Mouse (Mus musculus) T-cell, adult 66 days (primary cell): ENCODE data around the gene Xpr1. TPM values are rescaled to one million over a fixed set of nuclear protein-coding genes. Genes with fewer than 3 reads are reported as not detected.

Experiments
- total RNA-seq, 2 experiments: library from RNA; stranded (reverse); gene quantifications; 3 replicates in 1 of 2; 4 replicates in 1 of 2; pipeline ENCODE4 v1.2.4; 2023

Gene Xpr1
- total RNA-seq = 10 to 100 TPM; 42.4 to 48.7 TPM

DNA sequence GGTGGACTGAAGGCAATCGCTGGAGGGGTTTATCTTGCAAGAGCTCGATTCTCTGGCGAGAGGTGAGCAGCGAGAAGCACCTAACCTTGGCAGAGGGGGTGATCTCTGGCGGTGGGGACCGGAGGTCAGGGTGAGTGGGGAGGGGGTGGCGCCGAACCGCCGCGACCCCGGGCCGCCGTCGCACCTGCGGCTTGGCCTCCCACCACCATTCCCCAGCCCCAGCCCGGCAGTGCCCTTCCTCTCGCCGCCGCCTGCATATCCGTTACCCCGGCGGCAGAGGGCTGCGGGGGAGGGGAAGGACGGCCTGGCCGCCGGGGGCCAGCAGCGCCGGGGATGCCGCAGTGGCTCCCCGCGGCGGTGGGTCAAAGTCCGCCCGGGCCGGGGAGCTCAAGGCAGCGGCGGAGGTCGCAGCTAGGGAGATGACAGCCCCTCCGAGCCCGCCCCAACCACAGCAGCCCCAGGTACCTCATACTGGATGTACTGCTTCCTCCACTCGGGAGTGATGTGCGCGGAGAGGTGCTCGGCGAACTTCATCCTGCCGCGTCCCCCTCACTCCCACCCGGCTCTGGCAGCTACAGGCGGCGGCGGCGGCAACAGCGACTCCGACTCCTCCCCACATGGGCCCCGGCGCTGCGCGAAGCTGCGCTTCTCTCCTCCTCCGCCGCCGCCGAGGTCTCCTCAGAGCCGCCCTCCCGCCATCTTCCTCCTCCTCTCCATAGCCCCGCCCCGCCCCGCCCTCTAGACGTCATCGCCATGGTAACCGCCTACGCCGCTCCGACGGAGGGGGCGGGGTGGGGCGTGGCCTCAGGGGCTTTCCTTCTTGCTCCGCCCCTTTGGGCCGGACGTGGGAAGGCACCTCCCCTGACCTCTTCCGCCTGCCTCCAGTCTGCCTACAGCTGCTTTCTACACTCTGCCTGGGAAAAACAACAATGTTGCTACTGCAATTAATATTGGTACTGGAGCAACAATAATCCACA, at the start of gene Xpr1:
Gene Xpr1 (minus strand): TSS at position 715 of the 977 bp plus-strand sequence.

DNA sequence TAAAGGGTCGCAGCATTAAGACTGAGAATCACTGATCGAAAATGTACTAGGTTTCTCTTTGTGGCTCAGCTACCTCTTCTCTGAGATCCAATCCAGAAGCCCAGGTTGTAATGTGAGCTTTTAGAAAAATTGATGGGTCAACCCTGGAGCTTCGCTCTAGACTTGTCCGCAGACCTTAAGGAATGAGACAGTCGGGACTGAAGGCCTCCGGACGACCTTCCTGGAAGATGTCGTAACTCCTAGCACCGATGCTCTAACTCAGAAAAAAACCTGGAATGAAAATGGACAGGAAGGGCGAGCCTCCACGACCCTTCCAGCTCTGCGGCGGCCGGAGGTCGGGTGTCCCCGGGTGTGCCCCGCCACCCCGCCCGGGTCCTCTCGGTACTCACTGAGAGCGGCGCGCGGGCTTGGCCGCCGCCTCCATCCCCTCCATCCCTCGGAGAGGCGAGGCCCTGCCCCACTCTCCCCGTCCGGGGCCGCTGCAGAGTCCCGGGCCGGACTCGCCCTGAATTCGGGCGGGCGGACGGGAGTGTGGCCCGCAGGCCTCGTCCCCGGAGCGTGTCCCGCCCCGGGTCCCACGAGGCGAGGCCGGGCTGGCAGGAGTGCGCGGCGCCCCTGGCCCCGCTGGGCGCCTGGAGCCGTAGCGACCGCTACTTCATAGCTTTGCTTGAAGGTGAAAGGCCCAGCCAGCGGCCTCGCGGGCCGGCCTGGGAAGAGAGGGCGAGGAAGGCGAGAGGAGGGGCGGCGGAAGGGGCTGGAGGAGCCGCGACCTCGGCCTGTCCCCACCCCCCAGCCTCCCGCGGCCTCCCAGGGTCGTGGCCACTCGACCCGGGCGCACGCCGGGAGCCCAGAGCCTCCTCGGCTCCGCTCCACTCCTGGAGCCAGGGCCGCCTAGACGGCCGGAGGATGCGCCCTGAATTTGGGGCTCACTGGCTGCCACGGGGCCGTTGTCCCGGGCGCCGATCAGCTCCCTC, 173.1 kb downstream of the Xpr1 start, which contains the start of gene BC034090:
Gene BC034090 (minus strand): TSS at position 648 of the 974 bp plus-strand sequence.

Other genes starting within 250 kb of the Xpr1 start
- gene BC034090, start 173.0 kb downstream of the Xpr1 start, total RNA-seq = not detected
- 10 to 100 TPM; 66.1 to 67.3 TPM for gene Acbd6, start 140.7 kb upstream of the Xpr1 start, total RNA-seq